Mouse (Mus musculus) forebrain, embryonic 12.5 days (tissue): Measurements from ENCODE around the gene Clcn5. TPM values are rescaled to one million over a fixed set of nuclear protein-coding genes. Genes with fewer than 3 reads are reported as not detected.

Experiments used
- ATAC-seq: fragments of 200-750 bp; cut with Nextera tagmentation; 2 replicates; pipeline ENCODE4 v1.8.0; 2017; ENCODE audit warnings: moderate TSS enrichment; ENCODE audit not compliant: low FRiP score
- H3K27ac ChIP-seq: fragments of 300-500 bp; sonication (generic); 2 replicates; pipeline ENCODE4 v1.5.1; 2016; ENCODE audit warnings: mild to moderate bottlenecking
- H3K27me3 ChIP-seq: fragments of 300-500 bp; sonication (generic); 2 replicates; pipeline ENCODE4 v1.6.1; 2016; ENCODE audit warnings: mild to moderate bottlenecking
- H3K36me3 ChIP-seq: fragments of 300-500 bp; sonication (generic); replicated peaks from 2 replicates; pipeline ENCODE4 v1.6.1; 2016; ENCODE audit warnings: mild to moderate bottlenecking
- H3K4me1 ChIP-seq: fragments of 300-500 bp; sonication (generic); 2 replicates; pipeline ENCODE4 v1.6.1; 2016
- H3K4me2 ChIP-seq: fragments of 300-500 bp; sonication (generic); 2 replicates; pipeline ENCODE4 v1.6.1; 2016; ENCODE audit warnings: mild to moderate bottlenecking, moderate library complexity
- H3K4me3 ChIP-seq: fragments of 300-500 bp; sonication (generic); replicated peaks from 2 replicates; pipeline ENCODE4 v1.5.1; 2016; ENCODE audit warnings: mild to moderate bottlenecking
- H3K9ac ChIP-seq: fragments of 300-500 bp; sonication (generic); 2 replicates; pipeline ENCODE4 v1.6.1; 2016; ENCODE audit warnings: mild to moderate bottlenecking
- H3K9me3 ChIP-seq: fragments of 300-500 bp; sonication (generic); 2 replicates; pipeline ENCODE4 v1.6.1; 2016
- WGBS: fragments of 180-500 bp; shearing (Covaris S2); methylation state at CpG from one replicate; pipeline ENCODE4 v1.1.7; 2016; 5-methylcytosine and 5-hydroxymethylcytosine counted together
- polyA plus RNA-seq: library from polyadenylated mRNA; unstranded; fragments of >200 nt; fragmentation: Nextera tagmentation; extraction: Ambion mirVana; gene quantifications from 2 replicates; pipeline ENCODE4 v1.2.1, GENCODE M21; 2016

Gene Clcn5
- polyA plus RNA-seq = 13.2 and 13.4 TPM in 2 replicates

DNA sequence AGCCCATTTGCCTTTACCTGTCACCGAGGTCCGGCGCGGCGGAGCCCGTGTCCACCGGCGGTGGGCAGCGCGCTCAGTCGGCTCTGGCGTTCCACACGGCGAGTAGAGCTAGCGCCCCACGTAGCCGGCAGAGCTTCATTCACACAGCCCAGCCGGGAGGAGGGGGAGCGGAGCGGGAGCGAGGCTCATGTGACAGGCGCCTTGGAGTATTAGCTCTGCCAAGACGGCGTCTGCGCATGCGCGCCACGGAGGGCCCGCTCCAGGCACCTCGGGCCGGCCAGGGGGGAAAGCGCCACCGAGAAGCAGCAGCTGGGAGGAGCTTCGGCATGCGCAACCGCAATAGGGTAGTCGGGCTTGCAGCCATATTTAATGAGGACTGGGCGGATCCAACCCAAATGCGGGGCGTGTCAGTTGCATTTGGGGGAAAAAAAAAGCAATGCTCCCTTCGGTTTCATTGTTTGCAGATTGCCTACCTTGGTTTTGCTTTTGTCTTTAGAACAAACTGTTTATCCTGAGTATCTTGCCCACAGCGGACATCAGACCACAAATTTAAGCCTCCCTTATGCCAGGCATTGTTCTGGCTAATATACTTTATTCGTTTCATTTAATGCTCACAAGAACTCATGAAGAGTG is at the start of gene Clcn5:
Gene Clcn5, minus strand, starts transcription at position 270 of the 633 bp plus-strand sequence.
- peak; percentile 98 for ATAC-seq
- Histone ChIP-seq H3K4me2 (peak within 1 kb of the TSS; percentile 55), H3K27me3 (no peaks in the 10 kb centered on the region), H3K27ac (peak within 1 kb of the TSS; percentile 86), H3K4me1 (no peaks in the 10 kb centered on the region; the same call in 1 of the 2 replicates), H3K9me3 (no peaks in the 10 kb centered on the region), H3K4me3 (peak within 1 kb of the TSS; percentile 54), H3K36me3 (no peaks in the 10 kb centered on the region), H3K9ac (peak within 1 kb of the TSS; percentile 70)
- WGBS = 27% methylated on average over 37 of the region's 43 CpGs

DNA sequence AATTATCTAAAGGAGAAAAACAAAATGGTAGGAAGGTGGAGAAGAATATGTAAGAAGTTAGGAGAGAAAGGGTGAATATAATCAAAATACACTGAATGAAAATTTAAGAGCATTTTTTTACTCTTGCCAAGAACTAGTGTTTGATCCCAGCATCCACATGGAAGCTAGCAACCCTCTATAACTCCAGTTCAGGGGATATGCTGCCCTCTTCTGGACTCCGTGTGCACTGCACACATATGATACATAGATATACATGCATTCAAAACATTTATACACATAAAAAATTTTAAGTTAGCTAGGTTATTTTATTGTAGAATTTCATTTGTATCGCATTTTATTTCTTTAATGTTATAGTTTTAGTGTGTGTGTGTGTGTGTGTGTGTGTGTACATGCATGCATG is 6.3 kb upstream of the Clcn5 start:
- no peak overlapping the region for H3K27ac ChIP-seq
- H3K36me3 ChIP-seq = no peaks in the 10 kb centered on the region
- no peaks in the 10 kb centered on the region for H3K4me1 ChIP-seq
- no peak overlapping the region for H3K4me3 ChIP-seq
- WGBS = 33% methylated on average over 2 of the region's 2 CpGs
- H3K27me3 ChIP-seq = no peaks in the 10 kb centered on the region
- no peak overlapping the region for H3K4me2 ChIP-seq
- no peak for ATAC-seq
- no peaks in the 10 kb centered on the region for H3K9me3 ChIP-seq
- H3K9ac ChIP-seq = no peak overlapping the region

DNA sequence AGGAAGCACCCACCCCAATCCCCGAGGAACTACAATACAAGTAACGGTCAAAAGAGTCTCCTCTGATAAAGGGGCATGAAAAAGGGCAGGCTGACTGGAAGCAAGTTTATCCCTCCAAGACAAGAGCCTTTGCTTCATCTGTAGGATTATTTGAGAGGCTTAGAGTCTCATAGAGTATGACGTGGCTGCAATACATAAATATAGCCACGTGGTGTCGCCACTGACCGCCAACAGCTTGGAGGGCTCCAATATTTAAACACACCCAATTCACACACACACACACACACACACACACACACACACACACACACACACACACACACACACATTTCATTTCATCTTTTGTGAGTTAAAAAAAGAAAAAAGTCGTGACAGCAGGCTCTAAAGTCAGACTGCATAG is 3.1 kb upstream of the Clcn5 start:
- ATAC-seq = no peak
- Histone ChIP-seq H3K4me3 (no peak overlapping the region), H3K27me3 (no peaks in the 10 kb centered on the region), H3K4me2 (no peak overlapping the region), H3K9me3 (no peaks in the 10 kb centered on the region), H3K4me1 (no peaks in the 10 kb centered on the region), H3K27ac (no peak overlapping the region), H3K9ac (no peak overlapping the region), H3K36me3 (no peaks in the 10 kb centered on the region)
- WGBS = 8% methylated on average over 7 of the region's 7 CpGs

DNA sequence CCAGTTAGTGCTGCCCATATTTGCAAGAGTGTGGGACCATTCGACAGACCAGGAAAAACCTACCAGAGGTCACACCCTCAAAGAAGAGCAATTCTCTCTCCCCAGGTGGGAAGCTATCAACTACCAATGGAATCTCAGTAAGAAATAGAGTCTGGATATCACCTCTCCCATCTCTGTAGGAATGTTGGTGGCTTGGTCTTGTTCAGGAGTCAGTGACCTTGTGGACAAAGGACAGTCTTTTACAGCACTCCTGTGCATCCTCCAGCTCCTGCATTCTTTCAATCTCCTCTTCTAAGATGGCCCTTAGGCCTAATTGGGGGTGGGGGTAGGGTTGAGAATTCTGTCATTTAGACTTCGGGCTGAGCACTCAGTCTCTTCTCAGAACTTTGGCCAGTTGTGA is 1.4 kb upstream of the Clcn5 start:
- Histone ChIP-seq H3K27ac (no peak overlapping the region), H3K9ac (no peak overlapping the region), H3K9me3 (no peaks in the 10 kb centered on the region), H3K27me3 (no peaks in the 10 kb centered on the region), H3K4me1 (no peaks in the 10 kb centered on the region; the same call in 1 of the 2 replicates), H3K36me3 (no peaks in the 10 kb centered on the region), H3K4me2 (no peak overlapping the region), H3K4me3 (no peak overlapping the region)
- ATAC-seq = no peak
- WGBS = 78% methylated on average over 2 of the region's 2 CpGs

DNA sequence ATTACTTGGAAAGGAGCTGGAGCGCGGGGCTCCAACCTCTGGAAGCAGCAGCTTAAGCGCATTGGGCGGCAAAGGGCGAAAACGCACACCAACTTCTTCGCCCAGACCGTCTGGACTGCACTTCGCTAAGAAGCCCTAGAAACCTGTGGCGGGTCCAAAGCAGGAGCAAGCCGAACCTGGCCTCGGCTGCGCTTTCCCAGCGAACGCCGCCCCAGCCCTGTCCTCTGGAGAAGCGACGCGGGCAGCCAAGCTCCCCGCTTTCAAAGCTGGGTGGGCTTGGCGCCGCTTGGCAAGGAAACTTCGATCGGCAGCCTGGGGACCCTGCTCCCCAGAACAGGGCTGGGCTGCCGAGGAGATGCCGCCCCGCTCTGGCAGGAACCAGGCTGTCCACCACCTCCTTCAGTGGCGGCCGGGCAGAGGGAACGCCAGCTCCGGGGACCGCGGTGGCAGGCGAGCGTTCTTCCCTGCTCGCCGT is 570 bp downstream of the Clcn5 start:
- peak overlapping the region; percentile 54 for H3K4me3 ChIP-seq
- no peaks in the 10 kb centered on the region; the same call in 1 of the 2 replicates for H3K4me1 ChIP-seq
- H3K27ac ChIP-seq = peak overlapping the region; percentile 86
- peak; percentile 80 for ATAC-seq
- H3K36me3 ChIP-seq = no peaks in the 10 kb centered on the region
- no peaks in the 10 kb centered on the region for H3K9me3 ChIP-seq
- no peaks in the 10 kb centered on the region for H3K27me3 ChIP-seq
- 22% methylated on average over 30 of the region's 37 CpGs for WGBS
- H3K4me2 ChIP-seq = peak overlapping the region; percentile 55
- peak overlapping the region; percentile 70 for H3K9ac ChIP-seq

DNA sequence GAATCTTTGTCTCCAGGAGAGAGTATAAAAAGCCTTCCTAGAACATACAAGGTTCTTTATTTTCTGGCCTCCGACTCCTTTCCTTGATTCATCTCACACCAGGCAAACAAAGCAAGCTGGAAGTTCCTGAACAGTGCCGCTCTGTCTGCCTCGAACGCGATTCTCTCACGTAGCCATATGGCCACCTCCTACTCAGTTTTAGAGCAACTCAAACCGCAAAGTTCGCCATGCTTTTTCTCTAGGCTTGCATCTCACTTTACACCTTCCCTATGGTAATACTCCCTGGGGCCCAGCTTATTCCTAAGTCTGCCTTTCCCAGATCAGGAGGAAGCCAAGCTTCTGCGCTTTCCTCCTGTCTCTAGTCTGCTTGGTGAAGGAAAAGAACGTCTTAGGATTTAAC is 4.0 kb downstream of the Clcn5 start:
- H3K27me3 ChIP-seq = no peaks in the 10 kb centered on the region
- H3K4me1 ChIP-seq = no peaks in the 10 kb centered on the region; the same call in 1 of the 2 replicates
- no peaks in the 10 kb centered on the region for H3K36me3 ChIP-seq
- no peak overlapping the region for H3K9ac ChIP-seq
- 41% methylated on average over 10 of the region's 10 CpGs for WGBS
- H3K4me3 ChIP-seq = no peak overlapping the region
- H3K4me2 ChIP-seq = no peak overlapping the region
- H3K9me3 ChIP-seq = no peaks in the 10 kb centered on the region
- no peak for ATAC-seq
- H3K27ac ChIP-seq = no peak overlapping the region

DNA sequence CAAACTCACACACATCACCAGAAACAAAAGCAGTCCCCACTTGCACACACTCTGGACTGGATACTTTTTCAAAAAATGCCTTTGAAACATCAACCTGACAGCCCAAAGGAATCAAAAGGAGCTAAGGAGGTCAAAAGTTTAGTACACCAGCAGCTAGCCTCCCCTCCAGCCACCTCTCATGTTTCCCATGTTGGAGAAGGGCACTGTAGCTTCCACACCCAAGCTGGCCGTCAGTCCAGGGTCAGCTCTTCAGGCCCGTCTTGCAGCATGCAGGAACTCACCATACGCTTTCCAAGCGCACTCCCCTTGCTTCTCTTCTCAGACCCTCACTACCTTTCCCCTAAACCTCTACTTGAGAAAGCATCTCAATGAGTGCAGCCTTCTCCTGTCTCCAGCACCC is 4.5 kb downstream of the Clcn5 start:
- no peak overlapping the region for H3K4me2 ChIP-seq
- no peaks in the 10 kb centered on the region; the same call in 1 of the 2 replicates for H3K4me1 ChIP-seq
- no peak for ATAC-seq
- H3K9me3 ChIP-seq = no peaks in the 10 kb centered on the region
- H3K9ac ChIP-seq = no peak overlapping the region
- H3K27me3 ChIP-seq = no peaks in the 10 kb centered on the region
- H3K27ac ChIP-seq = no peak overlapping the region
- no peak overlapping the region for H3K4me3 ChIP-seq
- 57% methylated on average over 4 of the region's 4 CpGs for WGBS
- H3K36me3 ChIP-seq = no peaks in the 10 kb centered on the region

DNA sequence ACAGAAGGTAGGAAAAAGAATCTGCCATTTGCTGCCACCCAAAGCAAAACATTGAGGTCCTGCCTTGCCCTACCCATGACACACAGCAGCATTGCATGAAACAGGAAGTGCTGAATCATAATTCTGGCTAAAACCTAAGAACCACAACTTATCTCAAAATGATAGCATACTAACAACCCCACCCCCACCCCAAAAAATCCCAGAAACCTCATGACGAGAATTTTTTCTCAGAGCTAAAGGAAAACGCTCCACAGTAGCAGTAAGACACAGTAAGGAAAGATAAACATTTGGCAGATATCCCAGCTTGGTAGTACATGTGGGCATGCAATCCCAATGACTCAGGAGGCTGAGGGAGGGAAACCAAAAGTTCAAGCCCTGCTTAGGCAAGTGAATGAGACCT is 10.9 kb downstream of the Clcn5 start:
- Histone ChIP-seq H3K27me3 (no peaks in the 10 kb centered on the region), H3K9ac (no peak overlapping the region), H3K9me3 (no peaks in the 10 kb centered on the region), H3K4me1 (no peaks in the 10 kb centered on the region), H3K4me2 (no peak overlapping the region), H3K4me3 (no peak overlapping the region), H3K36me3 (no peaks in the 10 kb centered on the region), H3K27ac (no peak overlapping the region)
- no peak for ATAC-seq
- WGBS = 88% methylated on average over 2 of the region's 2 CpGs

DNA sequence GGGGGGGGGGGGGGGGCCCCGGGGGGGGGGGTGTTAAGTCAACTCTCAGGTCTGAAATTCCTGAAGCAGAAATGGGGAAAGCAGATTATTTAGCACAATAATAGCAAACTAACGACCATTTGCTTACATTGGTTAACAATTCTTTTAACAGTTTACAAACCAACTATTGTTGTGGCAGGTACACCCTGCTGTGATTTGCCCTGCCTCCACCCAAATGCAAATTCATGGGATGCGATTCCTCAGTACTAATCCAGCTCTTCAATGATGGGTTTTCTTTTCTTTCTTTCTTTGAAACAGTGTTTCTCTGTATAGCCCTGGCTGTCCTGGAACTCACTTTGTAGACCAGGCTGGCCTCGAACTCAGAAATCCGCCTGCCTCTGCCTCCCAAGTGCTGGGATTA is 12.3 kb downstream of the Clcn5 start:
- no peaks in the 10 kb centered on the region for H3K9me3 ChIP-seq
- H3K9ac ChIP-seq = no peak overlapping the region
- H3K4me1 ChIP-seq = no peaks in the 10 kb centered on the region
- no peak overlapping the region for H3K4me2 ChIP-seq
- no peak overlapping the region for H3K4me3 ChIP-seq
- WGBS = 38% methylated on average over 4 of the region's 5 CpGs
- no peak overlapping the region for H3K27ac ChIP-seq
- H3K27me3 ChIP-seq = no peaks in the 10 kb centered on the region
- H3K36me3 ChIP-seq = no peaks in the 10 kb centered on the region
- no peak for ATAC-seq

DNA sequence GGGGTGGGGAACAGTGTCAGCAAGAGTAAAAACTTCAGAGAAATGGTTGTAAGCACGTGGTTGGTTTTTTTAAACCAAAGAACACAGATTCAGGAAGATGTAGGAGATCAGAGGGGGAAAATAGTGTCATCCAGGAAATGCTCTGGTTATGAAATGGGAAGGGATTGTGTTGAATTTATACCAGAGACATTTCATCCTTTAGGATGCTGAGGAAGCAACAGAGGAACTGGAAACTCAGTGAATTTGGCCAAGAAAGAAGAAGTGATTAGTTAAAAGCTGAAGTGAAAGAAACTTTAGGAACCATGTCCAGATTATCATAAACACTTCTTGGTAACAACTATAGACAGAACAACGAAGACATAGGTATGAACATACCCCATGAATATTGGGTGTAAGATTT is 26.2 kb downstream of the Clcn5 start:
- Histone ChIP-seq H3K4me1 (no peaks in the 10 kb centered on the region), H3K4me2 (no peak overlapping the region), H3K27me3 (no peaks in the 10 kb centered on the region), H3K9me3 (no peaks in the 10 kb centered on the region), H3K36me3 (no peaks in the 10 kb centered on the region), H3K27ac (no peak overlapping the region), H3K9ac (no peak overlapping the region), H3K4me3 (no peak overlapping the region)
- no peak for ATAC-seq
- WGBS = 77% methylated on average over 2 of the region's 2 CpGs

DNA sequence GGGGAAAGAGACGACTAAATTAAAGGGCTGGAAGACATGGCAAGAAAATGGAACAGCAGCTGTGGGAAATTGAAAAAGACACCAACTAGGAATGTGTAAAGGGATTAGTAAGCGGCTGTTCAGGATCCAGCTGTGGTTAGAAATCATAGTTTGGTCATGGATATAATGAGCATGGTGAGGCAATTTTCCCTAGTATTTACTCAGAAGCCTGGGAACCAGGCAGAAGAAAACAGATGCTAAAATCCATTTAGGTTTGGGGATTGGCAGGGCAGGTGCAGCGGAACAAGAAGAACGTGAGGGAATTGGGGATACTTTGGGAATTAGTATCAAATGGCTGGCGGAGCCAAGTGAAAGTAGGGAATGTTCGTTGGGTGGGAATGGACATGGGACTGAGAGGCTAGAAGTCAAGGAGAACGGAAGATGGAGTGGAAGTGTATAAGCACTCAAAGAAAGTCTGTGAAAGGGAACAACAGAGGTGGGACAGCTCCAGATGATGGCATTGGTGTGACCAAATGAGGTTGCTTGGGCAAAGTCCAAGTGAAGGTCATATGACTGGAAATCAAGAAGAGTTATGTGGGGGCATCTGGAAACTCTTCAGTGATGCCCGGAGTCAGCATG is 26.9 kb downstream of the Clcn5 start:
- H3K27me3 ChIP-seq = no peaks in the 10 kb centered on the region

DNA sequence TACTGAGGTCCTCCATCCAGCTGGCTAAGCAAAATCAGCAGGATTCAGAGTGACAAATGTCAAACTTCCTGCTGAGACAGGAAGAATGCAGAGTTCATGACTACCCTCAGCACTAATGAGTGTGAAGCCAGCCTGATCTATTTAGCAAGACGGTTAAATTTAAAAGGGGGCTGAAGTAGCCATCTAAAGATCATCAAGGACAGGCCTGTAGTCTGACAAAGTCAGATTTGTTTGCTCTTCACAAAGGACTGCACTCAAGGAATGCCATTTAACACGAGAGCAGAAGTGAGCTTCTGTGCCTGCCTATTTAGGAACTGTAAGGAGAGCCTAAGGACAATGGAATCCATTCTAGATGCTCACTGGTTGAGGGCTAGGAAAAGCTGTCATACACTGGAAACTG is 30.2 kb downstream of the Clcn5 start:
- no peak overlapping the region for H3K4me3 ChIP-seq
- ATAC-seq = no peak
- H3K4me2 ChIP-seq = no peak overlapping the region
- no peak overlapping the region for H3K27ac ChIP-seq
- WGBS = 18% methylated on average over 2 of the region's 2 CpGs
- H3K36me3 ChIP-seq = no peaks in the 10 kb centered on the region
- no peak overlapping the region for H3K9ac ChIP-seq
- H3K9me3 ChIP-seq = no peaks in the 10 kb centered on the region
- no peaks in the 10 kb centered on the region for H3K4me1 ChIP-seq
- no peaks in the 10 kb centered on the region for H3K27me3 ChIP-seq

More for the DNA sequence above, 26.9 kb downstream of the Clcn5 start:
- ATAC-seq = no peak
- Histone ChIP-seq H3K4me2 (no peak overlapping the region), H3K4me3 (no peak overlapping the region), H3K36me3 (no peaks in the 10 kb centered on the region), H3K4me1 (no peaks in the 10 kb centered on the region), H3K9me3 (no peaks in the 10 kb centered on the region), H3K9ac (no peak overlapping the region), H3K27ac (no peak overlapping the region)
- WGBS = 91% methylated on average over 8 of the region's 8 CpGs
